Mouse (Mus musculus): ENCODE data around the gene Ets1.
A peak's percentile ranks its signal among the peaks of the same experiment; 100 is the strongest.

The Ets1 gene

DNA sequence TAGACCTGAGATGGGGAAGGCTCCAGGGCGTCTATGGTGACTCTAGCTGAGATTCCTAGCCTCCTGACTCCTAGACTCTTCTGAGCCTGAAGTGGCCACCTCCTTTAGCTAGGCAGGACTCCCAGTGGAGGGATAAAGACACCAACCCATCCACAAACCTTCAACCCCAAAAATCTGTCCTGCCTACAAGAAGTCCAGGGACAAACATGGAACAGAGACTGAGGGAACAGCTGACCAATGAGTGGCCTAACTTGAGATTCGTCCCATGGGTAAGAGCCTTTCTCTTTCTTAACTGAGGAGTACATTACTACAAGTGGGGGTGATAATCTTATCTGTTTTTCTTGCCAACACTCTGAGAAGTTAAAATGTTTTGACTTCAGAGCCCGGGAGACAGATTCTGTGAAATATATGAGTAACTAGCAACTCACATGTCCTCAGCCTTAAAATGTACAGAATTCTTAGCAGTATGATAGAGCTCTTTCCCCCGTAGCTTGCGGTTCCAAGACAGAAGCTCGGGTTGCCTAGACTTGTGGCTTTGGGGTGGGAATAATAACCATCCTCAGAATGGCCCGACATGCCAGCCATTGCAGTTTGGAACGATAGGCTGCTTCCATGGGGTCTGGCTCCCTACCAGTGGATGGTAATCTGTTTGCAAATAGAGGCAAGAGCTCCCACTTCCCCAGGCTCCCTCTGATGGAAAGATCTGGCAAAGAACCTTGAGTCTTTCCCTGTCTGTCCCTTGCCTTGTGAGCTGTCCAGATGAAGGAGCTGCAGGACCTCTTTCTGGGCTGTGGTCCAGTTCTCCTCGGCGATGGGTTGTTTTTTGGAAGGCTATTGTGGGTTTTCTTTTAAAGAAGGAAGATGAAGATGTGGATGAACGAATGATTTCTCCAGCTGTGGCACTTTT lies 30.8 kb downstream of the Ets1 start:
- DNase-seq (ENCODE audit: low read depth, low spot score), result peak; percentile 62

- no peak for DNase-seq (ENCODE audit: low read depth, low spot score)
These were observed 31.5 kb downstream of the Ets1 start for GRCm38 (mm10) chr9:32667518-32667908.

DNA sequence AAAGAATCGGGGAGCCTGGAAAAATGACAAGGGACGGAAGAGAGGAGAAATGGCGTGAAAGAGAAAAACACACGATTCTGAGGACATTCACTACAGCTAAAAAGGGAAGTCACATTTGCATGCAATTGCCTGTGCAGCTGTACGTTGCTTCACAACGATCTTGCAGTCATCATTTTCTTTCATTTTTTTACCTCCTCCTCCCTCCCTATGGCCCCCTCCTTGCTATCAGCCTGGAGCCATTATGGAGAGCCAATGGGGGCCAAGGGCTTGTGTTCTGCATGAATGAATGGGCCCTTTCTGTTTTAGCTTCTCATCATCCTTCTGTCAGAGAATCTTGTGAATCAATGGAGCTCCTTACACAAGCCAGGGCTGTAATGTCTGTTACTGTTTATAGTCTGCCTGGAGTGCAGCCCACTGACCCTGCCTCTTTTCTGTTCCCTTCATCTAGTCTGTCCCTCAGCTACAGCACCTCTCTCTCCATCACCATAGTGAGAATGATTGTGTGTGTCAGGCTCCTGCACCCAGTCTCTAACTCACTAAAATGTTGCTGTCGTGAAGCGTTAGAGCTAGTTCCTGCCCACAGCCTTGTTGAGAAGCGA lies 32.2 kb downstream of the Ets1 start:
- no peak for DNase-seq (ENCODE audit: low read depth, low spot score)

DNA sequence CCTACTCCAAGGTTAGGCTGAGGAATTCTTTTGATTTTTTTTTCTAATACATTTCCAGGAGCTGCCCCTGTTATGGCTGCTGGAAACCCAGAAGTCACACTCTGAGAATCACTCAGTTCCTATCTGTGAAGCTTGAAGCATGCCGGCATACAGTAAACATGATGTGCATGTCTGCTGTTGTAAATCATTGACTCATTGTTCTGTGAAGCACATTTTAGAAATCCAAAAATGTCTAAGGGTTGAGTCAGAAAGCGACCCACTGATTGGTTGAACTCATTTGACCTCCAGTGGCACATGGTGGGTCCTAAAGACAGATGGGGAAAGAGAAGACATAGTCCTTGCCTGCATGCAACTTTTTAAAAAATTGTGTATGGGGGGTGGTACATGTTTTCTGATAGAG lies 33.4 kb downstream of the Ets1 start:
- DNase-seq (ENCODE audit: low read depth, low spot score), result no peak

DNA sequence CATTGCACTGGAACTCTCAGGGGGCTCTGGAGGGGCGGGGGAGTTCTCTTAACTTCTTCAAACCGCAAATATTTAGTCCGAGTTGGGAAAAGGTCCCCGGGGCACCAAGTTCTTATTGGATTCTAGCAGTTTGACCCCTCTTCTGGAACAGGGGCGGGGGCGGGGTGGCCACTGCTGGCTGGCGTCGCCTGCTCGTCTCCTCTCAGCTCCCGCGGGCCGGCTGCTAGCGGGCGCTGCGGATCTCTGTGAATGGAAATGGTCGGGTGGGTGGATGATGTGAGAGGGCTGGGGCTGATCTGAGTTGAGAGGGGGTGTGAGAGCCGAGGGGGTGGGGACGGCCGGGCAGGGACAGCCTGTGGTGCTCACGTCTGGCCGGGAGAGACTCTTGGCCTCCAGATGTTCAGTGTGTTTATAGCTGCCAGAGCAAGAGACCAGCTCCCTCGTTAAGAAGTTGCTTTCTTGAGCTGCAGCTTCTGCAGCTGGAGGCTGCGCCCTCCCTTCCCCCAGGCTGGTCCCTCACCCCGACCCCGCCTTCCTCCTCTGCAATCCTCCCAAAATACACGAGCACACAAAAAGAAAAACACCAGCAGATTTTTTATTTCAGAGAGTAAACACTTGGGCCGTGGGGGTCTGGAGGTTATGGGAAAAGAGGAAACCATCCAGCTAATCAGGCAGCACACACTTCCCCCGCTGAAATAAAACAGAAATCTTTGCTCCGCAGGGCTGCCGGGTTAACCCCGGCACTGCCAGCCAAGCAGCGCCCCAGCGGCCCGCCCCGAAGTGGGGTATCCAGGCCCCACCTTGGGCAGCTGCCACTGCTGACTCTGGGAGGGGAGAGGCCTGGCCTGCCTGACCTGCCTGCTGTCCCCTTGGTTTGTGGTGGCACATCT lies 36.2 kb downstream of the Ets1 start:
- DNase-seq (ENCODE audit: low read depth, low spot score), result peak; percentile 82

DNA sequence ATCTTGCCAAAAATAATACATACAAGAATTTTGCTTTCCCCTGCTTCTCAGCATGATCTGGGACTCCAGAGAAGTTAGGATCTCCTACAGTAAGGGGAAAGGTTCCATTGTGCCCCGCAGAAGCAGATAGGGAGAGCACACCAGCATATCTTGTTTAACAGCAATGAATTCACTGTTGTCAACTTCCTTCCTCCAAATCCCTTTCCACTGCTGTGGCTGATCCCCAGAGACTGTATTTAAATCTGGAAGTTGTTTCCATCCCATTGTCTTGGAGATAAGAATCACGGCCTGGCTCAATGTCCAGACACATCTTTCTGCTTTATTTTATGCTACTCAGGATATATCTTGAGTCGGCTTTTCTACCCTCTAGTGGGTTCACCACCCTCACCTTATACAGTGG lies 37.9 kb downstream of the Ets1 start:
- DNase-seq (ENCODE audit: low read depth, low spot score), result no peak

DNA sequence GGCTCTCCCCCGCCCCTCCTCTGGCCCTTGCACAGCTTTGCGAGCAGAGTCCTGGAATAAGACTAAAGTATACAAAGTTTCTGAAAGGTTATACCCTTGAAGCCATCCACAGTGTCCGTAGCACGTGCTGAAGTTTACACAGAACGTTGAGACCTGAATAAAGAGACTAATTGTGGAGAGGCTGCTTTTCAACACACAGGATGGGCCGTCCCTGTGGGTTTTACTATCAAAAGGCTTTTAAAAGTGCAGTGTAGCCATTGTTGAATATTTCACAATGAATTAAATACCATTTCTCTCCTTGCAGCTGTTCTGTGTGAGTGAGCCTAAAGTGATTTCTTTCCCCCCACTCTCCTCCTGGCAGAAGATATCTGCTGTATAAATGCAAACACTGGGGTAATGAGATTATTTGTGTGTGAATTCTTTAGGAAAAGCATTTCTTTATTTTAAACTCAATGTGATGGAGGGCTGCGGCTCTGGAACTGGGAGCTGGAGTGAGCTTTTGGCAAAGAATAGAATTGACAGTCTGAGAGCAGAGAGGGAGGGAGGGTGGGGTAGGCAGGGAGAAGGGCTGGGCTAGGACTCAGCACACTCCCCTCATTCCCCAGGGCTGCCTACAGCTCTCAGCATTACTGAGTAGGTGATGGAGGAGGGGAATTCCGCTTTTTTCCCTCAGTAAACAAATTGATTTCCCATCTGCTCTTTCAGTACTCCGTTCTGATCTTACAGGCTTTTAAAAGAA lies 39.8 kb downstream of the Ets1 start:
- peak; percentile 52 for DNase-seq (ENCODE audit: low read depth, low spot score)

GRCm38 (mm10) chr9:32676480-32676879 lies 40.5 kb downstream of the Ets1 start:
- no peak for DNase-seq (ENCODE audit: low read depth, low spot score)

- no peak for DNase-seq (ENCODE audit: low read depth, low spot score)
These were observed 41.6 kb downstream of the Ets1 start for GRCm38 (mm10) chr9:32677646-32678045.

GRCm38 (mm10) chr9:32678120-32678757 lies 42.2 kb downstream of the Ets1 start:
- DNase-seq (ENCODE audit: low read depth, low spot score), result no peak

GRCm38 (mm10) chr9:32679531-32679930 lies 43.5 kb downstream of the Ets1 start:
- no peak for DNase-seq (ENCODE audit: low read depth, low spot score)

GRCm38 (mm10) chr9:32680201-32680600 lies 44.2 kb downstream of the Ets1 start:
- no peak for DNase-seq (ENCODE audit: low read depth, low spot score)

GRCm38 (mm10) chr9:32685793-32686558 lies 50.0 kb downstream of the Ets1 start:
- DNase-seq (ENCODE audit: low read depth, low spot score), result no peak

GRCm38 (mm10) chr9:32688351-32688750 lies 52.3 kb downstream of the Ets1 start:
- DNase-seq (ENCODE audit: low read depth, low spot score), result no peak

- DNase-seq (ENCODE audit: low read depth, low spot score), result no peak
These were observed 55.3 kb downstream of the Ets1 start for GRCm38 (mm10) chr9:32691151-32691925.

- no peak for DNase-seq (ENCODE audit: low read depth, low spot score)
These were observed 56.9 kb downstream of the Ets1 start for GRCm38 (mm10) chr9:32692944-32693343.

DNA sequence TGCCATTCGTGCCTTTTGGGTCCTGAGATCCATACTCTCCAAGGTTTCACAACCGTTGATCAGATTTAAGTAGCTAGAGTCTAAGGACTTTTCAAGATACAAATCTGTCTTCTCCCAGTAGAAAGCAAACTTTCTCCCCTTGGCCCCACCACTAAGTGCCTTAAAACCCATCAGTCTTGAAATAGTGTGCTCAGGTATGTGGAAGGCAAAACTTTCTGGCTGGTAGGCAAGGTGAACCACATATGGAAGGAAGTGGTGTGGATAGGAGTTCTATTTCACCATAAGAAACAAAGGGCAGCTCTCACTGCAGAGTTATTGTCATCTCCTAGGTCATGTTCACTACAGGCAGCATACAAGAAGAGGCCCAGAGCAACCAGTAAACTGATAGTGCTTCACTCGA lies 57.4 kb downstream of the Ets1 start:
- DNase-seq (ENCODE audit: low read depth, low spot score), result no peak

DNA sequence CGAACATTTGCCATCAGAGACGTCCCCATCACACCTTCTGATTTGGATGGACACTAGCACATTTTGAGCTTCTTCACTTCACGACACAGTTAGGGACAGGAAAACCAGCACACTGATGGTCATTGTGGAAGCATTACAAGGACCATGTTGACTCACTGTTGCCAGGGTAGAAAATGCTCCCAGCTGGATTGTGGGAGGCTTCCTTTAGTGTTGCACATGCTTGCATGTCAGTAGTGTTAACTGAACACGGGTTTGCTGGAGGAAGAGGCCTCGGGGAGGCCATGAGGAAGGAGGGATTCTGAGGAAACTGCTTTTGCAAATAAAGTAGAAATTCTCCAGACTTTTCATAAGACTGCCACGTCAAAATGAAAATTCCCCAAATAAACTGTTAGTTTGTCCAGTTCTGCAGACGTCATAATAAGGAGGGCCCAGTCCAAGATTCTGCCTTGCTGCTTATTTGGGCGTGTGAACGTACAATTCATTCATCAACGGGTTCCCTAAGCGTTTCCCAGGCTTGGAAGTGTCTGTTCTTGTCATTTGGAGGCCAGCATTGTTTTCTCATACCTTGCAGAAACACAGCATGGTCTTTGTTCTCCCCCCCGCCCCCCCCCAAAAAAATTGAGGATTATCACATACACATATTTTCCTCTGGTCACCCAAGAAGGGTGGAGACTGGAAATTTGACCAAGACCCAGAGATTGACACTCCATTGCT lies 58.2 kb downstream of the Ets1 start:
- DNase-seq (ENCODE audit: low read depth, low spot score), result no peak

Measured in skeletal muscle tissue, adult 2 months (tissue).